Mouse (Mus musculus) liver, adult 2 months (tissue): ENCODE results near the gene Rtl8c. TPM values are rescaled to one million over a fixed set of nuclear protein-coding genes. Genes with fewer than 3 reads are reported as not detected.
"Not testable (repeated sequence)": the region's sequence is repeated elsewhere in the genome, so short reads cannot be mapped to it uniquely, and the experiment has no call there.

ENCODE experiments used
- DNase-seq: peaks from one replicate; pipeline ENCODE4 v3.0.0-alpha.2; 2011; ENCODE audit warnings: low read depth, low spot score; ENCODE audit errors: extremely low read depth
- H3K27ac ChIP-seq: fragments of 200-500 bp; replicated peaks from 2 replicates; pipeline ENCODE4 v1.5.1; 2012; ENCODE audit warnings: low read depth, mild to moderate bottlenecking, control low read depth, inconsistent platforms, low read length; ENCODE audit not compliant: insufficient read depth
- H3K27me3 ChIP-seq: fragments of 200-500 bp; 2 replicates; pipeline ENCODE4 v1.6.1; 2012; ENCODE audit warnings: mild to moderate bottlenecking, moderate library complexity, low read length, inconsistent platforms; ENCODE audit not compliant: control insufficient read depth, insufficient read depth
- H3K36me3 ChIP-seq: fragments of 200-500 bp; 2 replicates; pipeline ENCODE4 v1.6.1; 2012; ENCODE audit warnings: low read length, inconsistent platforms; ENCODE audit not compliant: control insufficient read depth, insufficient read depth
- H3K4me1 ChIP-seq: fragments of 200-500 bp; 2 replicates; pipeline ENCODE4 v1.6.1; 2011; ENCODE audit warnings: low read length; ENCODE audit not compliant: control insufficient read depth, insufficient read depth
- H3K4me3 ChIP-seq: fragments of 200-500 bp; 2 replicates; pipeline ENCODE4 v1.5.1; 2011; ENCODE audit warnings: low read depth, mild to moderate bottlenecking, control low read depth, low read length, moderate library complexity; ENCODE audit not compliant: insufficient read depth
- H3K79me2 ChIP-seq: fragments of 200-500 bp; 2 replicates; pipeline ENCODE4 v1.6.1; 2012; ENCODE audit warnings: inconsistent platforms, mild to moderate bottlenecking, low read length, moderate library complexity; ENCODE audit not compliant: control insufficient read depth, insufficient read depth
- H3K9ac ChIP-seq: fragments of 200-500 bp; 2 replicates; pipeline ENCODE4 v1.6.1; 2012; ENCODE audit warnings: low read depth, mild to moderate bottlenecking, control low read depth, inconsistent platforms, low read length
- CTCF ChIP-seq: fragments of 200-500 bp; IDR thresholded peaks from 2 replicates; pipeline ENCODE4 v1.5.1; 2011; ENCODE audit warnings: low read depth, low read length, control low read depth
- POLR2A ChIP-seq: fragments of 200-500 bp; IDR thresholded peaks from 2 replicates; pipeline ENCODE4 v1.6.1; 2011; ENCODE audit warnings: low read length, control low read depth; ENCODE audit not compliant: insufficient read depth; ENCODE audit errors: extremely low read depth
- WGBS: fragments of 180-500 bp; shearing (Covaris S2); methylation state at CpG from one replicate; pipeline ENCODE4 v1.1.7; 2018; 5-methylcytosine and 5-hydroxymethylcytosine counted together
- polyA plus RNA-seq: library from polyadenylated mRNA; depleted of rRNA; stranded (reverse); fragments of >200 nt; gene quantifications from 2 replicates; pipeline ENCODE4 v1.2.3, GENCODE M21; 2012; rRNA removed
- total RNA-seq: library from RNA; depleted of rRNA; stranded (reverse); fragments of >200 nt; gene quantifications from 2 replicates; pipeline ENCODE4 v1.2.3, GENCODE M21; 2014; rRNA removed

Gene Rtl8c
- total and polyA plus RNA-seq, 2 experiments: 1.5 TPM; not detected in 1

GRCm38 (mm10) chrX:53645885-53646284 is 38.1 kb downstream of the Rtl8c start:
- no peak for TF ChIP-seq CTCF
- no peak for TF ChIP-seq POLR2A
- no peak overlapping the region for H3K9ac ChIP-seq
- H3K4me1 ChIP-seq: no peaks in the 10 kb centered on the region
- WGBS: 70% methylated on average over 6 of the region's 6 CpGs
- no peaks in the 10 kb centered on the region for H3K27me3 ChIP-seq
- DNase-seq: no peak
- H3K79me2 ChIP-seq: no peaks in the 10 kb centered on the region
- no peak overlapping the region for H3K27ac ChIP-seq
- no peak overlapping the region for H3K4me3 ChIP-seq
- H3K36me3 ChIP-seq: no peaks in the 10 kb centered on the region

- DNase-seq, H3K9ac ChIP-seq, H3K4me3 ChIP-seq, H3K27me3 ChIP-seq, H3K79me2 ChIP-seq, H3K27ac ChIP-seq, H3K4me1 ChIP-seq, H3K36me3 ChIP-seq: not testable (repeated sequence)
- 55% methylated on average over 4 of the region's 4 CpGs for WGBS
These were observed 45.1 kb downstream of the Rtl8c start for GRCm38 (mm10) chrX:53652917-53653316.

Other genes with a start within 250 kb of the Rtl8c start
- 14.6 and 15.3 TPM in 2 replicates for gene Mospd1, start 237.5 kb upstream of the Rtl8c start, total RNA-seq
- 1.5 and 1.6 TPM in 2 replicates for gene Mospd1, start 237.5 kb upstream of the Rtl8c start, polyA plus RNA-seq
- gene Etd, start 173.1 kb upstream of the Rtl8c start, total RNA-seq: not detected in 2 replicates
- gene Etd, start 173.1 kb upstream of the Rtl8c start, polyA plus RNA-seq: not detected in 2 replicates
- not detected in 2 replicates for gene Gm14597, start 947 bp downstream of the Rtl8c start, total RNA-seq
- gene Gm14597, start 947 bp downstream of the Rtl8c start, polyA plus RNA-seq: not detected in 2 replicates
- gene Rtl8a, start 35.6 kb downstream of the Rtl8c start, total RNA-seq: 3.1 and 3.2 TPM in 2 replicates
- 36.8 and 39.2 TPM in 2 replicates for gene Rtl8a, start 35.6 kb downstream of the Rtl8c start, polyA plus RNA-seq
- 3.8 and 6.7 TPM in 2 replicates for gene Rtl8b, start 62.4 kb downstream of the Rtl8c start, total RNA-seq
- gene Rtl8b, start 62.4 kb downstream of the Rtl8c start, polyA plus RNA-seq: 23.2 and 27.2 TPM in 2 replicates
- not detected in 2 replicates for gene 4930502E18Rik, start 116.8 kb downstream of the Rtl8c start, total RNA-seq
- not detected in 2 replicates for gene 4930502E18Rik, start 116.8 kb downstream of the Rtl8c start, polyA plus RNA-seq
- gene 1700013H16Rik, start 149.8 kb downstream of the Rtl8c start, total RNA-seq: not detected in 2 replicates
- gene 1700013H16Rik, start 149.8 kb downstream of the Rtl8c start, polyA plus RNA-seq: not detected in 2 replicates
- gene Zfp36l3, start 168.4 kb downstream of the Rtl8c start, total RNA-seq: not detected in 2 replicates
- not detected in 2 replicates for gene Zfp36l3, start 168.4 kb downstream of the Rtl8c start, polyA plus RNA-seq
- 0.83 and 1.0 TPM in 2 replicates for gene Xlr, start 189.7 kb downstream of the Rtl8c start, total RNA-seq
- gene Xlr, start 189.7 kb downstream of the Rtl8c start, polyA plus RNA-seq: not detected in 2 replicates